Mouse (Mus musculus) forebrain, embryonic 15.5 days (tissue): ENCODE results near the gene Plek. TPM values are rescaled to one million over a fixed set of nuclear protein-coding genes. Genes with fewer than 3 reads are reported as not detected.
"Not testable (repeated sequence)": the region's sequence is repeated elsewhere in the genome, so short reads cannot be mapped to it uniquely, and the experiment has no call there.

Source experiments
- ATAC-seq: fragments of 200-750 bp; cut with Nextera tagmentation; replicated peaks from 2 replicates; pipeline ENCODE4 v1.8.0; 2017; ENCODE audit warnings: mild to moderate bottlenecking, moderate TSS enrichment, moderate library complexity
- H3K27ac ChIP-seq: fragments of 300-500 bp; sonication (generic); replicated peaks from 2 replicates; pipeline ENCODE4 v1.5.1; 2015; ENCODE audit warnings: mild to moderate bottlenecking, inconsistent platforms
- H3K27me3 ChIP-seq: fragments of 300-500 bp; sonication (generic); 2 replicates; pipeline ENCODE4 v1.6.1; 2015; ENCODE audit warnings: inconsistent platforms
- H3K36me3 ChIP-seq: fragments of 300-500 bp; sonication (generic); 2 replicates; pipeline ENCODE4 v1.6.1; 2015; ENCODE audit warnings: mild to moderate bottlenecking, inconsistent platforms
- H3K4me1 ChIP-seq: fragments of 300-500 bp; sonication (generic); 2 replicates; pipeline ENCODE4 v1.6.1; 2015; ENCODE audit warnings: inconsistent platforms
- H3K4me2 ChIP-seq: fragments of 300-500 bp; sonication (generic); replicated peaks from 2 replicates; pipeline ENCODE4 v1.6.1; 2015; ENCODE audit warnings: mild to moderate bottlenecking, inconsistent platforms
- H3K4me3 ChIP-seq: fragments of 300-500 bp; sonication (generic); 2 replicates; pipeline ENCODE4 v1.5.1; 2015; ENCODE audit warnings: mild to moderate bottlenecking, inconsistent platforms
- H3K9ac ChIP-seq: fragments of 300-500 bp; sonication (generic); replicated peaks from 2 replicates; pipeline ENCODE4 v1.6.1; 2015; ENCODE audit warnings: mild to moderate bottlenecking, inconsistent platforms
- H3K9me3 ChIP-seq: fragments of 300-500 bp; sonication (generic); 2 replicates; pipeline ENCODE4 v1.6.1; 2016; ENCODE audit warnings: inconsistent platforms
- WGBS: fragments of 180-500 bp; shearing (Covaris S2); methylation state at CpG from one replicate; pipeline ENCODE4 v1.1.7; 2015; ENCODE audit warnings: mixed read lengths; 5-methylcytosine and 5-hydroxymethylcytosine counted together
- polyA plus RNA-seq: library from polyadenylated mRNA; unstranded; fragments of >200 nt; fragmentation: Nextera tagmentation; extraction: Ambion mirVana; gene quantifications from 2 replicates; pipeline ENCODE4 v1.2.1, GENCODE M21; 2015

Plek gene
- 2.5 and 3.2 TPM in 2 replicates for polyA plus RNA-seq

- no peaks in the 10 kb centered on the region for H3K9me3 ChIP-seq
- peak within 1 kb of the TSS; percentile 55 for H3K4me2 ChIP-seq
- H3K4me3 ChIP-seq = peak within 1 kb of the TSS; percentile 54
- peak within 1 kb of the TSS; percentile 84 for H3K27ac ChIP-seq
- peak; percentile 98 for ATAC-seq
- peak within 1 kb of the TSS; percentile 82 for H3K9ac ChIP-seq
- H3K4me1 ChIP-seq = peaks cover 23% of the 10 kb centered on the region
- H3K36me3 ChIP-seq = 0 out of 2 replicates have a peak, but pooled peaks cover 4% of the 10 kb centered on the region
- no peaks in the 10 kb centered on the region for H3K27me3 ChIP-seq
- under 1% methylated on average over 38 of the region's 38 CpGs for WGBS
Observed at GRCm38 (mm10) chr11:17051545-17052475, at the start of gene Plek, which contains the start of gene Cnrip1. Gene Plek, minus strand, starts transcription at chr11:17052381. Gene Cnrip1, plus strand, starts transcription at chr11:17051586.

GRCm38 (mm10) chr11:17086106-17086505, 33.9 kb upstream of the Plek start:
- no peak overlapping the region for H3K4me3 ChIP-seq
- no peaks in the 10 kb centered on the region for H3K9me3 ChIP-seq
- H3K36me3 ChIP-seq = no peaks in the 10 kb centered on the region
- no peak overlapping the region for H3K27ac ChIP-seq
- WGBS = 14% methylated on average over 5 of the region's 5 CpGs
- no peaks in the 10 kb centered on the region for H3K27me3 ChIP-seq
- no peaks in the 10 kb centered on the region for H3K4me1 ChIP-seq
- no peak overlapping the region for H3K9ac ChIP-seq
- peak; percentile 32; the same call in 1 of the 2 replicates for ATAC-seq
- no peak overlapping the region for H3K4me2 ChIP-seq

- ATAC-seq = no peak
- no peaks in the 10 kb centered on the region for H3K9me3 ChIP-seq
- no peak overlapping the region for H3K9ac ChIP-seq
- no peaks in the 10 kb centered on the region for H3K4me1 ChIP-seq
- H3K4me2 ChIP-seq = no peak overlapping the region
- 64% methylated on average over 1 of the region's 1 CpGs for WGBS
- H3K4me3 ChIP-seq = no peak overlapping the region
- H3K27me3 ChIP-seq = no peaks in the 10 kb centered on the region
- no peak overlapping the region for H3K27ac ChIP-seq
- no peaks in the 10 kb centered on the region for H3K36me3 ChIP-seq
Observed at GRCm38 (mm10) chr11:17083866-17084265, 31.7 kb upstream of the Plek start.

- Histone ChIP-seq H3K4me2 (no peak overlapping the region), H3K9ac (no peak overlapping the region), H3K27me3 (no peaks in the 10 kb centered on the region), H3K9me3 (no peaks in the 10 kb centered on the region), H3K27ac (no peak overlapping the region), H3K4me1 (no peaks in the 10 kb centered on the region), H3K36me3 (no peaks in the 10 kb centered on the region), H3K4me3 (no peak overlapping the region)
- WGBS = 96% methylated on average over 3 of the region's 3 CpGs
- ATAC-seq = 0 out of 2 replicates have a peak, but pooled peaks have one; percentile 31
Observed at GRCm38 (mm10) chr11:17083455-17083854, 31.3 kb upstream of the Plek start.

GRCm38 (mm10) chr11:17082953-17083352, 30.8 kb upstream of the Plek start:
- ATAC-seq = peak; percentile 83
- H3K9ac ChIP-seq = no peak overlapping the region
- 52% methylated on average over 2 of the region's 2 CpGs for WGBS
- H3K9me3 ChIP-seq = no peaks in the 10 kb centered on the region
- no peak overlapping the region for H3K4me2 ChIP-seq
- no peaks in the 10 kb centered on the region for H3K36me3 ChIP-seq
- no peak overlapping the region for H3K4me3 ChIP-seq
- no peaks in the 10 kb centered on the region for H3K4me1 ChIP-seq
- H3K27me3 ChIP-seq = no peaks in the 10 kb centered on the region
- no peak overlapping the region for H3K27ac ChIP-seq

GRCm38 (mm10) chr11:17082086-17082485, 29.9 kb upstream of the Plek start:
- Histone ChIP-seq H3K27ac (no peak overlapping the region), H3K4me2 (no peak overlapping the region), H3K36me3 (no peaks in the 10 kb centered on the region), H3K9ac (no peak overlapping the region), H3K4me3 (no peak overlapping the region), H3K27me3 (no peaks in the 10 kb centered on the region), H3K4me1 (no peaks in the 10 kb centered on the region), H3K9me3 (no peaks in the 10 kb centered on the region)
- WGBS = 55% methylated on average over 3 of the region's 3 CpGs
- no peak for ATAC-seq

GRCm38 (mm10) chr11:17075656-17076055, 23.5 kb upstream of the Plek start:
- Histone ChIP-seq H3K9ac (no peak overlapping the region), H3K27ac (no peak overlapping the region), H3K4me1 (no peaks in the 10 kb centered on the region), H3K4me3 (no peak overlapping the region), H3K36me3 (no peaks in the 10 kb centered on the region), H3K27me3 (no peaks in the 10 kb centered on the region), H3K9me3 (no peaks in the 10 kb centered on the region), H3K4me2 (no peak overlapping the region)
- no peak for ATAC-seq
- 89% methylated on average over 2 of the region's 2 CpGs for WGBS

GRCm38 (mm10) chr11:17069360-17069759, 17.2 kb upstream of the Plek start:
- H3K9me3 ChIP-seq, H3K36me3 ChIP-seq, ATAC-seq, H3K4me3 ChIP-seq, H3K27me3 ChIP-seq, H3K27ac ChIP-seq, H3K9ac ChIP-seq, H3K4me2 ChIP-seq, H3K4me1 ChIP-seq: not testable (repeated sequence)
- 95% methylated on average over 2 of the region's 2 CpGs for WGBS

GRCm38 (mm10) chr11:17052476-17053049, 382 bp upstream of the Plek start:
- Histone ChIP-seq H3K4me2 (peak overlapping the region; percentile 55), H3K4me1 (peaks cover 23% of the 10 kb centered on the region), H3K27ac (peak overlapping the region; percentile 84), H3K9me3 (no peaks in the 10 kb centered on the region), H3K4me3 (peak overlapping the region; percentile 54), H3K36me3 (0 out of 2 replicates have a peak, but pooled peaks cover 4% of the 10 kb centered on the region), H3K9ac (peak overlapping the region; percentile 82), H3K27me3 (no peaks in the 10 kb centered on the region)
- 12% methylated on average over 6 of the region's 6 CpGs for WGBS
- ATAC-seq = peak; percentile 6; the same call in 1 of the 2 replicates

GRCm38 (mm10) chr11:17045806-17046205, 6.4 kb downstream of the Plek start:
- Histone ChIP-seq H3K4me2 (no peak overlapping the region), H3K4me3 (no peak overlapping the region), H3K9me3 (no peaks in the 10 kb centered on the region), H3K4me1 (0 out of 2 replicates have a peak, but pooled peaks cover under 1% of the 10 kb centered on the region), H3K27ac (no peak overlapping the region), H3K36me3 (no peaks in the 10 kb centered on the region), H3K9ac (no peak overlapping the region), H3K27me3 (no peaks in the 10 kb centered on the region)
- WGBS = 77% methylated on average over 2 of the region's 2 CpGs
- peak; percentile 35; the same call in 1 of the 2 replicates for ATAC-seq

GRCm38 (mm10) chr11:17023984-17024383, 28.2 kb downstream of the Plek start:
- Histone ChIP-seq H3K9ac (no peak overlapping the region), H3K4me1 (no peaks in the 10 kb centered on the region), H3K27me3 (no peaks in the 10 kb centered on the region), H3K27ac (no peak overlapping the region), H3K4me3 (no peak overlapping the region), H3K36me3 (no peaks in the 10 kb centered on the region), H3K4me2 (no peak overlapping the region), H3K9me3 (no peaks in the 10 kb centered on the region)
- WGBS = 88% methylated on average over 3 of the region's 3 CpGs
- ATAC-seq = no peak

- ATAC-seq = no peak
- Histone ChIP-seq H3K4me2 (no peak overlapping the region), H3K4me3 (no peak overlapping the region), H3K36me3 (no peaks in the 10 kb centered on the region), H3K27ac (no peak overlapping the region), H3K9ac (no peak overlapping the region), H3K9me3 (no peaks in the 10 kb centered on the region), H3K4me1 (no peaks in the 10 kb centered on the region), H3K27me3 (no peaks in the 10 kb centered on the region)
- WGBS = 92% methylated on average over 6 of the region's 6 CpGs
Observed at GRCm38 (mm10) chr11:17023206-17023605, 29.0 kb downstream of the Plek start.
